Mouse (Mus musculus): ENCODE measurements around the gene Sema4b. TPM values are rescaled to one million over a fixed set of nuclear protein-coding genes. Genes with fewer than 3 reads are reported as not detected.

The Sema4b gene
- polyA plus RNA-seq, 1 experiment from 2014 or later = 11.4 TPM

GRCm38 (mm10) chr7:80244851-80245250 is 58.2 kb downstream of the Sema4b start:
- 90% methylated on average over 4 of the region's 4 CpGs for WGBS
- Histone ChIP-seq H3K4me1 (peaks cover 10% of the 10 kb centered on the region), H3K36me3 (replicated peaks) (peaks cover 17% of the 10 kb centered on the region), H3K27me3 (replicated peaks; ENCODE audit: low read depth, poor library complexity, severe bottlenecking) (no peaks in the 10 kb centered on the region), H3K27ac (replicated peaks) (no peak overlapping the region), H3K9me3 (no peaks in the 10 kb centered on the region), H3K4me3 (no peak overlapping the region)
- no peak for DNase-seq (ENCODE audit: low spot score)

- under 1% methylated on average over 48 of the region's 48 CpGs for WGBS
- peaks cover 18% of the 10 kb centered on the region for H3K4me1 ChIP-seq
- peak within 1 kb of the TSS; percentile 86 for H3K27ac ChIP-seq (replicated peaks)
- DNase-seq (ENCODE audit: low spot score) = peak; percentile 98
- no peaks in the 10 kb centered on the region for H3K27me3 ChIP-seq (replicated peaks; ENCODE audit: low read depth, poor library complexity, severe bottlenecking)
- H3K36me3 ChIP-seq (replicated peaks) = peaks cover 3% of the 10 kb centered on the region; the same call in 1 of the 2 replicates
- H3K4me3 ChIP-seq = peak within 1 kb of the TSS; percentile 67
- H3K9me3 ChIP-seq = no peaks in the 10 kb centered on the region
These were observed 59.6 kb downstream of the Sema4b start, which contains the start of gene Ttll13 for GRCm38 (mm10) chr7:80246148-80246721. TSS of gene Ttll13 (plus strand) at chr7:80246376.

- DNase-seq (ENCODE audit: low spot score) = no peak
- Histone ChIP-seq H3K4me3 (peak overlapping the region; percentile 67), H3K27ac (replicated peaks) (no peak overlapping the region), H3K36me3 (replicated peaks) (no peaks in the 10 kb centered on the region), H3K9me3 (no peaks in the 10 kb centered on the region), H3K27me3 (replicated peaks; ENCODE audit: low read depth, poor library complexity, severe bottlenecking) (no peaks in the 10 kb centered on the region), H3K4me1 (peaks cover 18% of the 10 kb centered on the region)
- WGBS = 66% methylated on average over 7 of the region's 7 CpGs
These were observed 60.2 kb downstream of the Sema4b start for GRCm38 (mm10) chr7:80246859-80247258.

GRCm38 (mm10) chr7:80252437-80252836 is 65.8 kb downstream of the Sema4b start:
- no peaks in the 10 kb centered on the region for H3K36me3 ChIP-seq (replicated peaks)
- no peaks in the 10 kb centered on the region for H3K9me3 ChIP-seq
- H3K27me3 ChIP-seq (replicated peaks; ENCODE audit: low read depth, poor library complexity, severe bottlenecking) = peaks cover 13% of the 10 kb centered on the region; the same call in 1 of the 2 replicates
- WGBS = 80% methylated on average over 7 of the region's 7 CpGs
- no peak overlapping the region for H3K27ac ChIP-seq (replicated peaks)
- H3K4me3 ChIP-seq = no peak overlapping the region
- no peak for DNase-seq (ENCODE audit: low spot score)
- peaks cover 9% of the 10 kb centered on the region for H3K4me1 ChIP-seq

GRCm38 (mm10) chr7:80252886-80253285 is 66.2 kb downstream of the Sema4b start:
- no peaks in the 10 kb centered on the region for H3K9me3 ChIP-seq
- H3K4me1 ChIP-seq = peaks cover 9% of the 10 kb centered on the region
- DNase-seq (ENCODE audit: low spot score) = no peak
- H3K36me3 ChIP-seq (replicated peaks) = no peaks in the 10 kb centered on the region
- WGBS = 86% methylated on average over 11 of the region's 11 CpGs
- H3K27me3 ChIP-seq (replicated peaks; ENCODE audit: low read depth, poor library complexity, severe bottlenecking) = peaks cover 18% of the 10 kb centered on the region; the same call in 1 of the 2 replicates
- no peak overlapping the region for H3K27ac ChIP-seq (replicated peaks)
- H3K4me3 ChIP-seq = no peak overlapping the region

GRCm38 (mm10) chr7:80255981-80256380 is 69.3 kb downstream of the Sema4b start:
- Histone ChIP-seq H3K27me3 (replicated peaks; ENCODE audit: low read depth, poor library complexity, severe bottlenecking) (peaks cover 35% of the 10 kb centered on the region), H3K4me3 (no peak overlapping the region), H3K4me1 (peaks cover 8% of the 10 kb centered on the region), H3K36me3 (replicated peaks) (no peaks in the 10 kb centered on the region), H3K27ac (replicated peaks) (no peak overlapping the region), H3K9me3 (no peaks in the 10 kb centered on the region)
- WGBS = 82% methylated on average over 2 of the region's 2 CpGs
- DNase-seq (ENCODE audit: low spot score) = no peak

- Histone ChIP-seq H3K36me3 (replicated peaks) (no peaks in the 10 kb centered on the region), H3K27me3 (replicated peaks; ENCODE audit: low read depth, poor library complexity, severe bottlenecking) (peaks cover 35% of the 10 kb centered on the region), H3K4me3 (no peak overlapping the region), H3K4me1 (peaks cover 17% of the 10 kb centered on the region), H3K27ac (replicated peaks) (no peak overlapping the region), H3K9me3 (no peaks in the 10 kb centered on the region)
- 73% methylated on average over 2 of the region's 2 CpGs for WGBS
- no peak for DNase-seq (ENCODE audit: low spot score)
These were observed 71.1 kb downstream of the Sema4b start for GRCm38 (mm10) chr7:80257706-80258105.

- 25% methylated on average over 40 of the region's 40 CpGs for WGBS
- peaks cover 31% of the 10 kb centered on the region for H3K27me3 ChIP-seq (replicated peaks; ENCODE audit: low read depth, poor library complexity, severe bottlenecking)
- peak within 1 kb of the TSS; percentile 75 for H3K4me3 ChIP-seq
- peak; percentile 88 for DNase-seq (ENCODE audit: low spot score)
- H3K36me3 ChIP-seq (replicated peaks) = peaks cover 28% of the 10 kb centered on the region
- H3K4me1 ChIP-seq = peaks cover 17% of the 10 kb centered on the region
- peak within 1 kb of the TSS; percentile 89 for H3K27ac ChIP-seq (replicated peaks)
- no peaks in the 10 kb centered on the region for H3K9me3 ChIP-seq
These were observed 74.2 kb downstream of the Sema4b start, which contains the start of gene Ngrn for GRCm38 (mm10) chr7:80260625-80261371. TSS of gene Ngrn (plus strand) at chr7:80261215.

GRCm38 (mm10) chr7:80261372-80261990 is 74.8 kb downstream of the Sema4b start:
- Histone ChIP-seq H3K4me1 (peaks cover 17% of the 10 kb centered on the region), H3K9me3 (no peaks in the 10 kb centered on the region), H3K36me3 (replicated peaks) (peaks cover 35% of the 10 kb centered on the region), H3K27ac (replicated peaks) (peak overlapping the region; percentile 89), H3K27me3 (replicated peaks; ENCODE audit: low read depth, poor library complexity, severe bottlenecking) (peaks cover 28% of the 10 kb centered on the region), H3K4me3 (peak overlapping the region; percentile 75)
- DNase-seq (ENCODE audit: low spot score) = peak; percentile 25
- WGBS = under 1% methylated on average over 32 of the region's 32 CpGs

- 96% methylated on average over 12 of the region's 12 CpGs for WGBS
These were observed 78.0 kb downstream of the Sema4b start for GRCm38 (mm10) chr7:80264606-80265005.

GRCm38 (mm10) chr7:80267764-80268163 is 81.1 kb downstream of the Sema4b start:
- 69% methylated on average over 1 of the region's 1 CpGs for WGBS
- no peak for DNase-seq (ENCODE audit: low spot score)
- H3K9me3 ChIP-seq = no peaks in the 10 kb centered on the region

More at GRCm38 (mm10) chr7:80264606-80265005, 78.0 kb downstream of the Sema4b start:
- no peak overlapping the region for H3K27ac ChIP-seq (replicated peaks)
- peaks cover 26% of the 10 kb centered on the region for H3K4me1 ChIP-seq
- DNase-seq (ENCODE audit: low spot score) = no peak
- H3K4me3 ChIP-seq = no peak overlapping the region
- peaks cover 44% of the 10 kb centered on the region for H3K36me3 ChIP-seq (replicated peaks)
- no peaks in the 10 kb centered on the region for H3K9me3 ChIP-seq
- peaks cover 1% of the 10 kb centered on the region; the same call in 1 of the 2 replicates for H3K27me3 ChIP-seq (replicated peaks; ENCODE audit: low read depth, poor library complexity, severe bottlenecking)

GRCm38 (mm10) chr7:80268897-80269750 is 82.5 kb downstream of the Sema4b start, which contains the start of gene Vps33b:
TSS of gene Vps33b (plus strand) at chr7:80269649.
- H3K27me3 ChIP-seq (replicated peaks; ENCODE audit: low read depth, poor library complexity, severe bottlenecking) = no peaks in the 10 kb centered on the region

More at GRCm38 (mm10) chr7:80267764-80268163, 81.1 kb downstream of the Sema4b start:
- Histone ChIP-seq H3K4me3 (no peak overlapping the region), H3K4me1 (peaks cover 22% of the 10 kb centered on the region), H3K27me3 (replicated peaks; ENCODE audit: low read depth, poor library complexity, severe bottlenecking) (no peaks in the 10 kb centered on the region), H3K36me3 (replicated peaks) (peaks cover 58% of the 10 kb centered on the region), H3K27ac (replicated peaks) (no peak overlapping the region)

More at GRCm38 (mm10) chr7:80268897-80269750, 82.5 kb downstream of the Sema4b start, which contains the start of gene Vps33b:
- 5% methylated on average over 21 of the region's 21 CpGs for WGBS
- Histone ChIP-seq H3K4me3 (peak within 1 kb of the TSS; percentile 92), H3K9me3 (peaks cover 5% of the 10 kb centered on the region), H3K4me1 (peaks cover 22% of the 10 kb centered on the region), H3K36me3 (replicated peaks) (peaks cover 60% of the 10 kb centered on the region), H3K27ac (replicated peaks) (peak within 1 kb of the TSS; percentile 84)
- DNase-seq (ENCODE audit: low spot score) = peak; percentile 93
